ENCODE assay signal across 11 mouse cellular contexts in the genomic region with DNA sequence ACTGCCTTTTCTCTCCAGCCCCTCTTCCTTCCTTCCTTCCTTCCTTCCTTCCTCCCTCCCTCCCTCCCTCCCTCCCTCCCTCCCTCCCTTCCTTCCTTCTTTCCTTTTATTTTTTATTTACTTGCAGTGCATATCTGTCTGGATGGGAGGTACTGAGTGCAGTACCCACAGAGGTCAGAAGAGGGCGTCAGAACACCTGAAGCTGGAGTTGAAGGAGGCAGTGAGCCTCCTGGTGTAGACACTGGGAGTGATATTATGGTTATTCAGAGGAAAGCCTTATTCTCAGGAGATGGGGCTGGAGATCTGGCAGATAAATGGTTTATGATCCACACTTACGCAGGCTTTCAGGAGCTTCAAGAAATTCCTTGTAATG. TPM values are rescaled to one million over a fixed set of nuclear protein-coding genes. Genes with fewer than 3 reads are reported as not detected.
A peak's percentile ranks its signal among the peaks of the same experiment; 100 is the strongest.
DNase-seq lines count a peak whose midpoint lies in the region; ATAC-seq and TF ChIP-seq lines count a peak whose summit lies in the region.
"Had no signal": no experiment of that assay in that cellular context is flagged by ENCODE, and none has a peak within 500 bp of the region (broad histone marks: within the 10 kb centered on the region; RNA-seq: fewer than 3 reads in every experiment).

No protein-coding gene starts in this region.

- DNase-seq in heart, postnatal 0 days (ENCODE audit: low spot score), result no peak
- no peak for DNase-seq in heart, adult 8-10 months (ENCODE audit: low spot score)
- DNase-seq in 3T3-L1 (ENCODE audit: low read depth, low spot score), result peak; percentile 41
- peak; percentile 86 for DNase-seq in R1 (ENCODE audit: low read depth, low spot score)
- DNase-seq in forelimb bud, embryonic 11.5 days (ENCODE audit: low read depth, low spot score), result peak; percentile 36
- peak; percentile 53 for DNase-seq in mesoderm, embryonic 11.5 days (ENCODE audit: low read depth, low spot score)
- no peak for DNase-seq in urinary bladder, postnatal 36 days (ENCODE audit: low spot score in 2 of 2)
- no peak for DNase-seq in ovary, postnatal 36 days (ENCODE audit: low spot score)

- no peaks in the 10 kb centered on the region for H3K36me3 ChIP-seq in heart, postnatal 0 days (replicated peaks; ENCODE audit: control insufficient read depth, insufficient read depth, low read length)
- H3K36me3 ChIP-seq: lung, embryonic 15.5 days; stomach, embryonic 15.5 days had no signal

- H3K4me2 ChIP-seq in heart, postnatal 0 days (ENCODE audit: low read depth, low read length), result no peak overlapping the region
- H3K4me2 ChIP-seq: lung, embryonic 15.5 days; stomach, embryonic 15.5 days had no signal

- H3K27ac ChIP-seq in heart, postnatal 0 days (ENCODE audit: low read depth), result no peak overlapping the region
- H3K27ac ChIP-seq: lung, embryonic 15.5 days; stomach, embryonic 15.5 days had no signal

- H3K4me1 ChIP-seq in heart, postnatal 0 days (ENCODE audit: control insufficient read depth, insufficient read depth), result no peaks in the 10 kb centered on the region
- H3K4me1 ChIP-seq: lung, embryonic 15.5 days; stomach, embryonic 15.5 days had no signal

- peak; percentile 18; the same call in 1 of the 2 replicates for TF ChIP-seq CTCF in heart, postnatal 0 days (IDR thresholded peaks at IDR 0.05; ENCODE audit: low read depth)

- 0 out of 2 replicates have a peak, but pooled peaks cover 15% of the 10 kb centered on the region for H3K27me3 ChIP-seq in heart, postnatal 0 days (ENCODE audit: control insufficient read depth, insufficient read depth, low read length)

- no peaks in the 10 kb centered on the region for H3K9me3 ChIP-seq in heart, postnatal 0 days (replicated peaks; ENCODE audit: control insufficient read depth, low read length)
- H3K9me3 ChIP-seq: lung, embryonic 15.5 days; stomach, embryonic 15.5 days had no signal

- H3K9ac ChIP-seq in heart, postnatal 0 days (replicated peaks; ENCODE audit: low read depth, low read length), result no peak overlapping the region
- H3K9ac ChIP-seq: lung, embryonic 15.5 days; stomach, embryonic 15.5 days had no signal

- no peak overlapping the region for H3K4me3 ChIP-seq in heart, postnatal 0 days (ENCODE audit: low read depth, low read length)
- H3K4me3 ChIP-seq: lung, embryonic 15.5 days; stomach, embryonic 15.5 days had no signal

- no peak for TF ChIP-seq EP300 in heart, postnatal 0 days (IDR thresholded peaks at IDR 0.05; ENCODE audit: low read depth)

- ATAC-seq in heart, postnatal 0 days (ENCODE audit: insufficient read depth, low read depth), result no peak

- 45% methylated on average over 2 of the region's 2 CpGs for WGBS in heart, postnatal 0 days

RNA-seq across cellular contexts. Expression of gene Gm15517, which starts 16.0 kb away (rescaled TPM):
- not detected in 2 replicates for total RNA-seq in heart, postnatal 0 days (2014; rRNA removed; ENCODE audit: low replicate concordance)
- not detected in 2 replicates for polyA plus RNA-seq in heart, postnatal 0 days (2015; fragmentation: Nextera tagmentation; extraction: Ambion mirVana)
- not detected for total RNA-seq in heart, adult 8-10 months (2022)
- total RNA-seq: heart, postnatal 10 days had no signal
- polyA plus RNA-seq: lung, embryonic 15.5 days; stomach, embryonic 15.5 days had no signal

RNA-seq across cellular contexts. Expression of gene Acp4, which starts 20.1 kb away (rescaled TPM):
- total RNA-seq in heart, postnatal 0 days (2014; rRNA removed; ENCODE audit: low replicate concordance), result not detected in 2 replicates
- not detected in 2 replicates for polyA plus RNA-seq in heart, postnatal 0 days (2015; fragmentation: Nextera tagmentation; extraction: Ambion mirVana)
- not detected for total RNA-seq in heart, adult 8-10 months (2022)
- total RNA-seq: heart, postnatal 10 days had no signal
- polyA plus RNA-seq: lung, embryonic 15.5 days; stomach, embryonic 15.5 days had no signal

RNA-seq across cellular contexts. Expression of gene Clec11a, which starts 29.5 kb away (rescaled TPM):
- 1.4 and 1.7 TPM in 2 replicates for total RNA-seq in heart, postnatal 0 days (2014; rRNA removed; ENCODE audit: low replicate concordance)
- 1.00 and 1.3 TPM in 2 replicates for polyA plus RNA-seq in heart, postnatal 0 days (2015; fragmentation: Nextera tagmentation; extraction: Ambion mirVana)
- 1 to 10 TPM in 1 of 4 experiments, under 1 TPM in 3; 0.41 to 1.2 (median 0.67) TPM for total RNA-seq in heart, adult 8-10 months (2022)

RNA-seq across cellular contexts. Expression of gene 2410002F23Rik, which starts 30.7 kb away (rescaled TPM):
- 127 and 130 TPM in 2 replicates for total RNA-seq in heart, postnatal 0 days (2014; rRNA removed; ENCODE audit: low replicate concordance)
- polyA plus RNA-seq in heart, postnatal 0 days (2015; fragmentation: Nextera tagmentation; extraction: Ambion mirVana), result 38.1 and 53.1 TPM in 2 replicates
- 10 to 100 TPM in 3 of 4 experiments, 1 to 10 TPM in 1; 8.9 to 18.2 (median 13.7) TPM for total RNA-seq in heart, adult 8-10 months (2022)

RNA-seq across cellular contexts. Expression of gene 1700028J19Rik, which starts 30.7 kb away (rescaled TPM):
- 0.15 and 0.31 TPM in 2 replicates for total RNA-seq in heart, postnatal 0 days (2014; rRNA removed; ENCODE audit: low replicate concordance)
- 1.2 and 1.3 TPM in 2 replicates for polyA plus RNA-seq in heart, postnatal 0 days (2015; fragmentation: Nextera tagmentation; extraction: Ambion mirVana)
- total RNA-seq in heart, adult 8-10 months (2022), result under 1 TPM; 0.31 to 0.98 (median 0.74) TPM

Comparison
In these comparisons a context has a peak if more than half of its experiments do, and no peak if none do; other contexts are left out.
1. DNase-seq: peak in 3T3-L1 (single experiment), R1 (single experiment), forelimb bud, embryonic 11.5 days (single experiment) and mesoderm, embryonic 11.5 days (single experiment); none in heart, postnatal 0 days (single experiment), heart, adult 8-10 months (single experiment), urinary bladder, postnatal 36 days (0 of 2) and ovary, postnatal 36 days (single experiment).